Mouse (Mus musculus): ENCODE measurements around the gene Dusp8.

DNA sequence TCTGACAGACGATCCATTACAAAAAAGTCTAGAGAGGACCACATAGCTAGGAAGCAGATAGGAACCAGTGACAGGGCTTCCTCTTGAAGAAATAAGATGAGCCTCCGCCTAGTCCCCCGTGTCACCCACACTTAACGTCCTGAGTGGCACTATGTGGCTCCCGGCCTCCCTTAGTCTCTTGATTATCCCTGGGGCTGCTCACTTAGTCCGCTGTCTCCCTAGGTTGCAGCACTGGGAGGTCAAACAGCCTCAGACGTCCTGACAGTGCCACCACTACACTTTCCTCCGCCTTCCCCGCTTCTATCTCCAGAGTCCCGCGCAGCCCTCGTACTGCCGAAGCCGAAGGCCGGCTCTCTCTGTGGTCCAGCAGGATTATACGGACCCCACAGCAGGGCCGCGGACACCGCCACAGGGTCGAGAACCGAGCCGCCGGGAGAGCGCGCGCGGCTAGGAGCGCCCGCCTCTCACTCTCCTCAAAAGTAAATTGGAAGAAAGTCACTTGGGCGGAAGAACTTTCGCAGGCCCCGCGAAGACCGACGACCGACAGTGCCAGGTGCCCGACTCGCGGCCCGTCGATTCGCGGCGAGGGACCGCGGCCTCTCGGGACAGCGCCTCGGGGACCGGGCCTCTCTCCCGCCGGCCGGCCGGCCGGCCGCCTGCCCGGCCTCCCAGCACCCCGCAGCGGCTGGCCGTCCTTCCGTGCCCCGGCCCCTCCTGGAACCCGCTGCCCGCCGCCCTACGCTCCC, 35.3 kb downstream of the Dusp8 start:
- TF ChIP-seq CTCF (IDR thresholded peaks at IDR 0.05; ENCODE audit: borderline replicate concordance, insufficient read depth, low read length) (no peak), POLR2A (IDR thresholded peaks at IDR 0.05; ENCODE audit: low read depth, low read length) (no peak)

Data from embryonic fibroblast, embryonic 13.5 days (primary cell).